Mouse (Mus musculus) myocyte (in vitro differentiated cells): ENCODE data around the gene Tarbp1. TPM values are rescaled to one million over a fixed set of nuclear protein-coding genes. Genes with fewer than 3 reads are reported as not detected.
A peak's percentile ranks its signal among the peaks of the same experiment; 100 is the strongest.

Experiments used
- H3K27me3 ChIP-seq: one replicate; pipeline ENCODE4 v1.6.1; 2011; ENCODE audit not compliant: control insufficient read depth, insufficient read depth, insufficient read length
- H3K36me3 ChIP-seq: one replicate; pipeline ENCODE4 v1.6.1; 2011; ENCODE audit not compliant: control insufficient read depth, insufficient read depth
- H3K4me2 ChIP-seq: one replicate; pipeline ENCODE4 v1.6.1; 2011; ENCODE audit warnings: low read depth, control low read depth
- H3K4me3 ChIP-seq: one replicate; pipeline ENCODE4 v1.5.1; 2011; ENCODE audit warnings: mild to moderate bottlenecking, control low read depth, moderate library complexity
- H3K79me2 ChIP-seq: one replicate; pipeline ENCODE4 v1.6.1; 2011; ENCODE audit not compliant: control insufficient read depth, insufficient read depth
- H3ac ChIP-seq: one replicate; pipeline ENCODE4 v1.6.1; 2011; ENCODE audit not compliant: control insufficient read depth, insufficient read length
- CEBPB ChIP-seq: IDR thresholded peaks from 2 replicates; pipeline ENCODE4 v1.6.1; 2011; ENCODE audit warnings: mild to moderate bottlenecking, moderate library complexity; ENCODE audit not compliant: poor library complexity, insufficient read depth, severe bottlenecking
- E2F4 ChIP-seq: IDR thresholded peaks from one replicate; pipeline ENCODE4 v1.6.1; 2011; ENCODE audit warnings: mild to moderate bottlenecking, control low read depth, moderate library complexity; ENCODE audit not compliant: insufficient read depth
- MAX ChIP-seq: IDR thresholded peaks from one replicate; pipeline ENCODE4 v1.6.1; 2011; ENCODE audit warnings: low read depth, mild to moderate bottlenecking, control low read depth
- MYOD1 ChIP-seq, 3 experiments: IDR thresholded peaks; one replicate each; pipeline ENCODE4 v1.6.1; 2011; ENCODE audit warnings: control low read depth in 2 of 3, low read depth in 2 of 3, mild to moderate bottlenecking in 2 of 3, moderate library complexity in 1 of 3; ENCODE audit not compliant: insufficient read length in 2 of 3, control insufficient read depth in 1 of 3
- MYOG ChIP-seq, 3 experiments: IDR thresholded peaks; one replicate each; pipeline ENCODE4 v1.6.1; 2011; ENCODE audit warnings: control low read depth in 2 of 3, low read depth in 2 of 3, mild to moderate bottlenecking in 2 of 3; ENCODE audit not compliant: insufficient read length in 2 of 3, control insufficient read depth in 1 of 3, insufficient read depth in 1 of 3
- POLR2A ChIP-seq: IDR thresholded peaks from one replicate; pipeline ENCODE4 v1.6.1; 2011; ENCODE audit warnings: low read depth, mild to moderate bottlenecking, control low read depth, moderate library complexity; ENCODE audit not compliant: insufficient read length
- POLR2AphosphoS2 ChIP-seq: IDR thresholded peaks from one replicate; pipeline ENCODE4 v1.6.1; 2011; ENCODE audit warnings: low read depth, control low read depth; ENCODE audit not compliant: insufficient read length
- REST ChIP-seq: IDR thresholded peaks from one replicate; pipeline ENCODE4 v1.6.1; 2011; ENCODE audit warnings: mild to moderate bottlenecking, control low read depth, moderate library complexity; ENCODE audit not compliant: insufficient read depth, insufficient read length
- SRF ChIP-seq: IDR thresholded peaks from one replicate; pipeline ENCODE4 v1.6.1; 2011; ENCODE audit warnings: low read depth; ENCODE audit not compliant: control insufficient read depth, insufficient read length
- TCF12 ChIP-seq: IDR thresholded peaks from one replicate; pipeline ENCODE4 v1.6.1; 2011; ENCODE audit warnings: mild to moderate bottlenecking, control low read depth; ENCODE audit not compliant: poor library complexity, insufficient read depth, severe bottlenecking
- TCF3 ChIP-seq: IDR thresholded peaks from one replicate; pipeline ENCODE4 v1.6.1; 2011; ENCODE audit warnings: low read depth, control low read depth; ENCODE audit not compliant: insufficient read length
- USF1 ChIP-seq: IDR thresholded peaks from one replicate; pipeline ENCODE4 v1.6.1; 2011; ENCODE audit warnings: low read depth, mild to moderate bottlenecking, control low read depth, moderate library complexity
- polyA plus RNA-seq: library from polyadenylated mRNA; unstranded; fragments of >200 nt; fragmentation: generic; extraction: Trizol; gene quantifications from one replicate; pipeline ENCODE4 v1.2.1, GENCODE M21; 2012; ENCODE audit warnings: missing spikeins

The Tarbp1 gene
- polyA plus RNA-seq, 1 experiment = 1.7 TPM

- peaks cover 30% of the 10 kb centered on the region for H3K36me3 ChIP-seq
Measured at GRCm38 (mm10) chr8:126429635-126430034, 45.2 kb downstream of the Tarbp1 start.

GRCm38 (mm10) chr8:126424946-126425345, 49.9 kb downstream of the Tarbp1 start:
- Histone ChIP-seq H3K79me2 (peaks cover 7% of the 10 kb centered on the region), H3K4me3 (no peak overlapping the region), H3ac (no peak overlapping the region), H3K4me2 (no peak overlapping the region), H3K36me3 (peaks cover 26% of the 10 kb centered on the region), H3K27me3 (no peaks in the 10 kb centered on the region)
- TF ChIP-seq POLR2A (no peak), TCF12 (no peak), E2F4 (no peak), POLR2AphosphoS2 (no peak), REST (no peak), MYOG (IDR thresholded peaks at IDR 0.05; ENCODE audit: control insufficient read depth in 1 of 3, insufficient read depth in 1 of 3, insufficient read length in 2 of 3, low read depth in 2 of 3) (no peak), USF1 (no peak), SRF (no peak), TCF3 (no peak), MYOD1 (IDR thresholded peaks at IDR 0.05; ENCODE audit: control insufficient read depth in 1 of 3, insufficient read length in 2 of 3, low read depth in 2 of 3) (no peak), CEBPB (no peak), MAX (no peak)

More at GRCm38 (mm10) chr8:126429635-126430034, 45.2 kb downstream of the Tarbp1 start:
- Histone ChIP-seq H3K79me2 (no peaks in the 10 kb centered on the region), H3K4me2 (no peak overlapping the region), H3K27me3 (no peaks in the 10 kb centered on the region), H3K4me3 (no peak overlapping the region), H3ac (no peak overlapping the region)
- TF ChIP-seq CEBPB (no peak), POLR2AphosphoS2 (no peak), MAX (no peak), TCF3 (no peak), SRF (no peak), REST (no peak), MYOG (IDR thresholded peaks at IDR 0.05; ENCODE audit: control insufficient read depth in 1 of 3, insufficient read depth in 1 of 3, insufficient read length in 2 of 3, low read depth in 2 of 3) (no peak), MYOD1 (IDR thresholded peaks at IDR 0.05; ENCODE audit: control insufficient read depth in 1 of 3, insufficient read length in 2 of 3, low read depth in 2 of 3) (no peak), POLR2A (no peak), E2F4 (no peak), TCF12 (no peak), USF1 (no peak)

GRCm38 (mm10) chr8:126424163-126424562, 50.7 kb downstream of the Tarbp1 start:
- H3K27me3 ChIP-seq = no peaks in the 10 kb centered on the region
- H3ac ChIP-seq = no peak overlapping the region
- H3K4me3 ChIP-seq = no peak overlapping the region
- H3K79me2 ChIP-seq = peaks cover 7% of the 10 kb centered on the region
- peaks cover 26% of the 10 kb centered on the region for H3K36me3 ChIP-seq
- no peak overlapping the region for H3K4me2 ChIP-seq
- TF ChIP-seq TCF12 (no peak), POLR2A (no peak), MYOD1 (IDR thresholded peaks at IDR 0.05; ENCODE audit: control insufficient read depth in 1 of 3, insufficient read length in 2 of 3, low read depth in 2 of 3) (no peak), E2F4 (no peak), SRF (no peak), TCF3 (no peak), CEBPB (no peak), USF1 (no peak), MYOG (IDR thresholded peaks at IDR 0.05; ENCODE audit: control insufficient read depth in 1 of 3, insufficient read depth in 1 of 3, insufficient read length in 2 of 3, low read depth in 2 of 3) (no peak), MAX (no peak), REST (no peak), POLR2AphosphoS2 (no peak)

- Histone ChIP-seq H3ac (peak overlapping the region; percentile 73), H3K79me2 (peaks cover 7% of the 10 kb centered on the region), H3K27me3 (no peaks in the 10 kb centered on the region), H3K4me3 (peak overlapping the region; percentile 81), H3K36me3 (peaks cover 20% of the 10 kb centered on the region), H3K4me2 (peak overlapping the region; percentile 77)
- no peak for TF ChIP-seq E2F4
- no peak for TF ChIP-seq SRF
- no peak for TF ChIP-seq TCF3
- no peak for TF ChIP-seq MYOD1 (IDR thresholded peaks at IDR 0.05; ENCODE audit: control insufficient read depth in 1 of 3, insufficient read length in 2 of 3, low read depth in 2 of 3)
- TF ChIP-seq USF1 = no peak
- TF ChIP-seq MYOG (IDR thresholded peaks at IDR 0.05; ENCODE audit: control insufficient read depth in 1 of 3, insufficient read depth in 1 of 3, insufficient read length in 2 of 3, low read depth in 2 of 3) = no peak
- no peak for TF ChIP-seq POLR2A
- no peak for TF ChIP-seq MAX
- no peak for TF ChIP-seq POLR2AphosphoS2
- TF ChIP-seq TCF12 = no peak
- TF ChIP-seq CEBPB = no peak
Measured at GRCm38 (mm10) chr8:126422920-126423300, 52.0 kb downstream of the Tarbp1 start.
